Mouse (Mus musculus): Measurements from ENCODE around the gene Cyp2t4. TPM values are rescaled to one million over a fixed set of nuclear protein-coding genes. Genes with fewer than 3 reads are reported as not detected.

Cyp2t4 gene
- polyA plus RNA-seq, 1 experiment from 2014 or later: 0.27 TPM

DNA sequence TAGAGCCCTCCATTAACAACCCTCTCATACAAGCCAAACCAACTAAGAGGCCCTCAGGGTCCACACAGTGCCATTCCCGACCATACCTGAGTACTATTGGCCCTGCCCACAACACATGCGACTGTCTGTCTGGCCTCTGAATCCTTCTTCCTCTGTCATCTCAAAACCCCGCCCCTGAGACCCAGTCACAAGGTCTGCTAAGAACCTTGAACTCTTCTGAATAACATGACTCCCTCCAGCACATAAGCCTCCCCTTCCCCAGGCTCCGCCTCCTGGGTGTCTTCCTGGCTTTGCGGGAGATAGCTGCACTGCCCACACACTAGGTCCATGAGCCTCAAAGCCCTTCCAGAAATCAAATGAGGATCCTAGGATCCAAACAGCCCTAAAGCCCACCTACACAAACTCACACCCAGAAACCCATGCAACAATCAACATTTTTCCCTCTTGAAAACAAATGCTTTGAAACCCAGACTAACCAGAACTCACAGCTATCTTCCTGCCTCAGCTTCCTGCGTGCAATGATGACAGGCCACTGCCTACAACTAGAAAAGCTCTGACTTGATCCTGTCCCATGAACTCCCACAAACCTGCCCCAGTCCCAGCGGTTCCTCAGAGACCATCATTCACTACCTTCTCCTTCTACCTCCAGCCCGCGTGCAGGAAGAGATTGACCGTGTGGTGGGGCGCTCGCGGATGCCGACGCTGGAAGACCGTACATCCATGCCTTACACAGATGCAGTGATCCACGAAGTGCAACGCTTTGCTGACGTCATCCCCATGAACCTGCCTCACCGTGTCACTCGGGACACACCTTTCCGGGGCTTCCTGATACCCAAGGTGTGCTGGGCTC is 22.8 kb upstream of the Cyp2t4 start:
- no peaks in the 10 kb centered on the region for H3K36me3 ChIP-seq
- no peak overlapping the region for H3K9ac ChIP-seq (replicated peaks)
- H3K4me3 ChIP-seq: no peak overlapping the region
- H3K4me1 ChIP-seq: no peaks in the 10 kb centered on the region
- H3K27me3 ChIP-seq: no peaks in the 10 kb centered on the region
- WGBS: 89% methylated on average over 22 of the region's 22 CpGs
- no peak overlapping the region for H3K27ac ChIP-seq (replicated peaks)
- H3K4me2 ChIP-seq (replicated peaks): no peak overlapping the region
- no peak for ATAC-seq (replicated peaks)
- no peaks in the 10 kb centered on the region for H3K9me3 ChIP-seq

- H3K9me3 ChIP-seq: no peaks in the 10 kb centered on the region
- H3K4me2 ChIP-seq (replicated peaks): no peak overlapping the region
- ATAC-seq (replicated peaks): no peak
- no peak overlapping the region for H3K27ac ChIP-seq (replicated peaks)
- no peaks in the 10 kb centered on the region for H3K36me3 ChIP-seq
- no peak overlapping the region for H3K4me3 ChIP-seq
- no peaks in the 10 kb centered on the region for H3K4me1 ChIP-seq
- 63% methylated on average over 2 of the region's 2 CpGs for WGBS
- H3K27me3 ChIP-seq: no peaks in the 10 kb centered on the region
- H3K9ac ChIP-seq (replicated peaks): no peak overlapping the region
Measured at GRCm38 (mm10) chr7:27131387-27131786, 22.1 kb upstream of the Cyp2t4 start.

DNA sequence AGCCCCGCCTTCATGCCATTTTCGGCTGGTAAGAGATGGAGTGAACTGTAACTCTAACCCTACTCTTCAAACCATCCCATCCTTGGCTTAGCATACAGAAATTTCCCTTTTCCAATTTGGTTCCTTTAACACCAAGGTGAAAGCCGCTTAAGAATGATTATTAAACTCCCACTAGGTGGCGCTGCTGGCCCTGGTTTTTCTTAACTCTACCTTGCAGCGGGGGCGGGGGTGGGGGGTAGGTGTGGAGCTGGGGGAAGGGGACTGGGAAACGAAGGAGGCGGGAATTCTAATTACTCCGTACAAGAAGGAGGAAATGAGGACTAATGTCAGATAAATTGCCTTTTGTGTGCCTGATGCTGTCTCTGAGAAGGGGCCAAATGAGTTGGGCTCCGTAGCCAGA is 20.9 kb upstream of the Cyp2t4 start:
- H3K9me3 ChIP-seq: no peaks in the 10 kb centered on the region
- no peak overlapping the region for H3K27ac ChIP-seq (replicated peaks)
- WGBS: 17% methylated on average over 10 of the region's 10 CpGs
- H3K27me3 ChIP-seq: no peaks in the 10 kb centered on the region
- H3K4me2 ChIP-seq (replicated peaks): no peak overlapping the region
- H3K4me3 ChIP-seq: no peak overlapping the region
- ATAC-seq (replicated peaks): no peak
- no peak overlapping the region for H3K9ac ChIP-seq (replicated peaks)
- H3K4me1 ChIP-seq: no peaks in the 10 kb centered on the region
- no peaks in the 10 kb centered on the region for H3K36me3 ChIP-seq

- Histone ChIP-seq H3K4me2 (replicated peaks) (no peak overlapping the region), H3K27ac (replicated peaks) (no peak overlapping the region), H3K27me3 (no peaks in the 10 kb centered on the region), H3K9ac (replicated peaks) (no peak overlapping the region), H3K4me1 (no peaks in the 10 kb centered on the region), H3K9me3 (no peaks in the 10 kb centered on the region), H3K4me3 (no peak overlapping the region), H3K36me3 (no peaks in the 10 kb centered on the region)
- ATAC-seq (replicated peaks): no peak
- WGBS: 74% methylated on average over 12 of the region's 12 CpGs
Measured at GRCm38 (mm10) chr7:27133156-27133555, 20.4 kb upstream of the Cyp2t4 start.

GRCm38 (mm10) chr7:27133757-27134156 is 19.8 kb upstream of the Cyp2t4 start:
- Histone ChIP-seq H3K4me1 (no peaks in the 10 kb centered on the region), H3K9ac (replicated peaks) (no peak overlapping the region), H3K36me3 (no peaks in the 10 kb centered on the region), H3K27ac (replicated peaks) (no peak overlapping the region), H3K4me3 (no peak overlapping the region), H3K9me3 (no peaks in the 10 kb centered on the region), H3K4me2 (replicated peaks) (no peak overlapping the region), H3K27me3 (no peaks in the 10 kb centered on the region)
- ATAC-seq (replicated peaks): no peak
- WGBS: 82% methylated on average over 4 of the region's 4 CpGs

- Histone ChIP-seq H3K36me3 (no peaks in the 10 kb centered on the region), H3K27me3 (no peaks in the 10 kb centered on the region), H3K4me3 (no peak overlapping the region), H3K9ac (replicated peaks) (no peak overlapping the region), H3K4me2 (replicated peaks) (no peak overlapping the region), H3K27ac (replicated peaks) (no peak overlapping the region), H3K9me3 (no peaks in the 10 kb centered on the region), H3K4me1 (no peaks in the 10 kb centered on the region)
- 62% methylated on average over 8 of the region's 8 CpGs for WGBS
- ATAC-seq (replicated peaks): no peak
Measured at GRCm38 (mm10) chr7:27136410-27136996, 17.0 kb upstream of the Cyp2t4 start.

DNA sequence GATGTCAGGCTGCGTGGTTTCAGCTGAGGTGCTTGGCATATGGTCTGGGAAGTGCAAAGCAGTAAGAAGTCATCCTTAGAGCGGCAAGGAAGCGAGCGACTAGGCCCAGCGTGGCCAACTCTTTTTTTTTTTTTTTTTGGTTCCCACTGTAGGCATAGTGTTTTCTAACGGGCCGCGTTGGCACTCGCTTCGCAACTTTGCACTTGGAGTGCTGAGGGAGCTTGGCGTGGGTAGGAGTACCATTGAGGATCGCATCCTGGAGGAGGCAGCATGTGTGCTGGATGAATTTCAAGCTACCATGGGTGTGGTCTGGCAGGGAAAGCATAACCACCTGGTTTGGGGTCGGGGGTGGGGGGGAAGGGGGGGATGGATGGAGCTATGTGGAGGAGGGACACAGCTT is 2.5 kb downstream of the Cyp2t4 start:
- Histone ChIP-seq H3K4me3 (no peak overlapping the region), H3K4me1 (peaks cover 16% of the 10 kb centered on the region), H3K9me3 (no peaks in the 10 kb centered on the region), H3K36me3 (peaks cover 26% of the 10 kb centered on the region), H3K9ac (replicated peaks) (no peak overlapping the region), H3K27me3 (no peaks in the 10 kb centered on the region), H3K4me2 (replicated peaks) (no peak overlapping the region), H3K27ac (replicated peaks) (no peak overlapping the region)
- 81% methylated on average over 12 of the region's 13 CpGs for WGBS
- ATAC-seq (replicated peaks): no peak

DNA sequence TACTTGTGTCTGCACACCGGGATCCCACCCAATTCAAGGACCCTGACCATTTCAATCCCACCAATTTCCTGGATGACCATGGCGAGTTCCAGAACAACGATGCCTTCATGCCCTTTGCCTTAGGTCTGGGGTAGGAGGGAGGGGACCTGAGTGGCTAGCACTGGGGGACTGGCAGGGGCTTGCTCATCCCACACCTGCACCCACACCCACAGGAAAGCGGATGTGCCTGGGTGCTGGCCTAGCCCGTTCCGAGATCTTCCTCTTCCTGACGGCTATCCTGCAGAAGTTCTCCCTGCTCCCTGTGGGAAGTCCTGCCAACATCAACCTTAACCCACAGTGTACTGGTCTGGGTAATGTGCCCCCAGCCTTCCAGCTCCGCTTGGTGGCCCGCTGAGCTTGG is 4.7 kb downstream of the Cyp2t4 start:
- 93% methylated on average over 9 of the region's 9 CpGs for WGBS
- H3K4me3 ChIP-seq: no peak overlapping the region
- ATAC-seq (replicated peaks): no peak
- no peak overlapping the region for H3K4me2 ChIP-seq (replicated peaks)
- no peak overlapping the region for H3K27ac ChIP-seq (replicated peaks)
- peaks cover 31% of the 10 kb centered on the region for H3K36me3 ChIP-seq
- peaks cover 37% of the 10 kb centered on the region for H3K4me1 ChIP-seq
- no peak overlapping the region for H3K9ac ChIP-seq (replicated peaks)
- H3K9me3 ChIP-seq: no peaks in the 10 kb centered on the region
- no peaks in the 10 kb centered on the region for H3K27me3 ChIP-seq

DNA sequence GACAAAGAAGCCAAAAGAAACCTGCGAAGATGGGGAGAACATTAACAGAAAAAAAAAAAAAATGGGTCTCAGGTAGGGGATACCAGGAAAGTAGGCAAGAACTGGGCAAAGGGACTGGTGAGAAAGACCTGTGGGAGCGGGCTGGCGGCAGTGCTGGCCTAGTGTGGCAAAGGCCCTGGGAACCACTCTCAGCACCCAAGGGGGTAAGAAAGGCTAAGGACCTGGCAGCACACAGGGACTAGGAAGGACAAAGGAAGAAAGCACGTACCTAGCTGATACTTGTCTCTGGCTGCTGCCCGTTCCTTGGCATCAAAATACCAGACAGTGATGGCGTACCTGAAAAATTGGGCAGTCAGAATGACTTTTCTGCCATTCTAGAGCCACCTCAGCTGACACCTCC is 5.7 kb downstream of the Cyp2t4 start:
- Histone ChIP-seq H3K27me3 (no peaks in the 10 kb centered on the region), H3K36me3 (peaks cover 31% of the 10 kb centered on the region), H3K9ac (replicated peaks) (no peak overlapping the region), H3K4me3 (no peak overlapping the region), H3K4me2 (replicated peaks) (no peak overlapping the region), H3K27ac (replicated peaks) (no peak overlapping the region), H3K9me3 (no peaks in the 10 kb centered on the region), H3K4me1 (peaks cover 48% of the 10 kb centered on the region)
- ATAC-seq (replicated peaks): no peak
- 96% methylated on average over 6 of the region's 6 CpGs for WGBS

DNA sequence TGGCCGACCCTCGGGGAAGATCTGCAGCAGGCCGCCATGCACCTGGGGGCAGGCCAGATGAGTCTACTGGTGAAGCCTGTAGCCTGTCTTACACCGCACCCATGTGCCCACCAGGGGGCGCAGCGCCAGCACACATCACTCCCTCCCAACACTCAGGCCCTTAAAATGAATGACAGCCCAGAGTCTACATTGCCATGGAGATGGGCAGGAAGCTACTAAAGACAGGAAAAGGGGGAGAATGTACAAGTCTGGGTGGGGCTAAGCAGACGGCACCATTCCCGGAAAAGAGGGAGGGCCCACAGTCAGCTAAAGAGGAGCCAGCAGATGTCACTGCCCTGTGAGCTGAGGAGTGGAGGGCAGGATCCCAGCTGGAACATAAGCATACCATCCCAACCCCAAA is 6.4 kb downstream of the Cyp2t4 start:
- H3K4me2 ChIP-seq (replicated peaks): 0 out of 2 replicates have a peak overlapping the region, but pooled peaks have one; percentile 1
- 15% methylated on average over 8 of the region's 8 CpGs for WGBS
- H3K4me1 ChIP-seq: peaks cover 54% of the 10 kb centered on the region
- H3K36me3 ChIP-seq: peaks cover 34% of the 10 kb centered on the region
- ATAC-seq (replicated peaks): peak; percentile 91
- H3K4me3 ChIP-seq: no peak overlapping the region
- H3K27me3 ChIP-seq: no peaks in the 10 kb centered on the region
- H3K27ac ChIP-seq (replicated peaks): no peak overlapping the region; the same call in 1 of the 2 replicates
- no peak overlapping the region for H3K9ac ChIP-seq (replicated peaks)
- H3K9me3 ChIP-seq: no peaks in the 10 kb centered on the region

DNA sequence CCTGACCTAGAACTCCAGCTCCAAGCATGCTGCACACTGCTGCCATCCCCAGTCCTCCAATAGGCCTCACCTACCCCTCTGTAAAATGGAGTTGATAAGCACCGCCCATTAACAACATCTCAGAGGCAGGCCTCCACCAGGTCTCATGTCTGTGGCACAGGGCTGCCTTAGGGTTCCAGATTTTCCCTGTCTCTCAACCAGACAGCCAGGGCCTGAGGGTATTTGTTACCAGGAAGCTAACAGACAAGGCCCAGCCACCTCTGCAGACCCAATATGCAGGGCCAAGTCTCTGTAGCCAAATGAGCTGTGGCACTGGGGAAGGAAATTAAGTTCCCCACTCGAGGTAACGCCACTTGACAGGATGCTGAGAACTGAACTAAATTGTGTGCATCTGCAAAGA is 7.4 kb downstream of the Cyp2t4 start:
- no peaks in the 10 kb centered on the region for H3K9me3 ChIP-seq
- peaks cover 34% of the 10 kb centered on the region for H3K36me3 ChIP-seq
- H3K27me3 ChIP-seq: no peaks in the 10 kb centered on the region
- no peak overlapping the region for H3K27ac ChIP-seq (replicated peaks)
- H3K9ac ChIP-seq (replicated peaks): no peak overlapping the region; the same call in 1 of the 2 replicates
- no peak for ATAC-seq (replicated peaks)
- H3K4me3 ChIP-seq: no peak overlapping the region
- 88% methylated on average over 3 of the region's 3 CpGs for WGBS
- H3K4me1 ChIP-seq: peaks cover 63% of the 10 kb centered on the region
- H3K4me2 ChIP-seq (replicated peaks): no peak overlapping the region

DNA sequence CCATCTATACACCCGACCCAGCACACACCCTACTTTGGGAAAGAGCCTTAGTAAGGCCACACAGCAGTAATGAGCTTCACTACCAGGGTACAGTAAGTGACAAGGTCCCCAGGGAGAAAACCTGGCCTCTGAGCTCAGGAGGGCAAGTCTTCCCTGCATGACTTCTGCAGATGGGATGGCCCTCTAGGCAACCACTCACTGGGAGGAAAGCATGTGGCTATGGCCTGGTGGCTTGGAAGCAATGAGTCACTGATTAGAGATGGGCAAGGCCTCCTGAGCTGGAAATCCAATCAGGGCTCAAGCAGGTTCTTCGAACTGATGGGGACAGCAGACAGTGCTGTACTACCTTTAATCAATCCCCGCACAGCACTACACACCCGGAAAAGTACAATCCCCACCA is 8.2 kb downstream of the Cyp2t4 start:
- H3K9me3 ChIP-seq: no peaks in the 10 kb centered on the region
- H3K27ac ChIP-seq (replicated peaks): no peak overlapping the region
- 87% methylated on average over 4 of the region's 4 CpGs for WGBS
- H3K9ac ChIP-seq (replicated peaks): no peak overlapping the region
- H3K27me3 ChIP-seq: no peaks in the 10 kb centered on the region
- H3K4me3 ChIP-seq: no peak overlapping the region
- H3K4me1 ChIP-seq: peaks cover 63% of the 10 kb centered on the region
- H3K4me2 ChIP-seq (replicated peaks): no peak overlapping the region
- no peak for ATAC-seq (replicated peaks)
- peaks cover 34% of the 10 kb centered on the region for H3K36me3 ChIP-seq
